Comparison of ENCODE assay signal across 9 mouse cellular contexts in the genomic region with DNA sequence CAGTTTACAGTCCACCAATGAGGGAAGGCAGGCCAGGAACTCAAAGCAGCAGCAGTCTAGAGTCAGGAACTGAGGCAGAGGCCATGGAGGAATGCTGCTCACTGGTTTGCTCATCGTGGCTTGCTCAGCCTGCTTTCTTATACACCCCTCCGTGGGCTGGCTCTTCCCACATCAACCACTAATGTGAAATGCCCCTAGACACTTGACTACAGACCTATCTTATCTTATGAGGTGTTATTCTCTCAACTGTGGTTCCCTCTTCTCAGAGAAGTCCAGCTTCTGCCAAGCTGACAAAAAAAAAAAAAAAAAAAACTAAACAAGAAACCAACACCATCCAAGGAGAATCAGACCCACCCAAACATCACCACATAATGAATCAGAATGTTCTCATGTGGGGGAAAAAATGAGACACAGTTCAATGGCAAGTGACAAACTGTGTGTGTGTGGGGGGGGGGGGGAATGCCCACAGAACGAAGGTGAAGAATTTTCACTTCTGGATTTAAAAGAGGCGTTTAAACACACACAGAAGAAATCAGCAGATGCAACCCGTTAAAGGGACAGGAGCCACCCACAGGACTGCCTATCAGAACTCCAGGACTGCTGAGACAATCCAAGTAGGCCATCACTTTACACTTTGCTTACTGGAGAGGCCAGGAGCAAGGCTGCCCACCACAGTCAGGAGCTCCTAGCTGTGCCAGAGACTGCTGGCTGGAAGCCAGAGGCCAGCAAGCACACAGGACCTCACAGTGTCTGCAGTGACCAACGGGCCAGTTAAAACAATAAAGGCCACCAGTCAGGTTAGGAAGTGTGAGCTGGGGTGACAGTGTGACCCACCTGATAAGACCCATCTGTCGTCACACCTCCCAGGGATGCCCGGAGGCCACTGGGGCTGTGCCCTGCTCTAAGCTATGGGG.
DNase-seq lines count a peak whose midpoint lies in the region; ATAC-seq lines count a peak whose summit lies in the region.
"Had no signal": no experiment of that assay in that cellular context is flagged by ENCODE, and none has a peak within 500 bp of the region (broad histone marks: within the 10 kb centered on the region; RNA-seq: fewer than 3 reads in every experiment).

No protein-coding gene starts in this region.

- no peak for DNase-seq in frontal cortex, postnatal 36 days (ENCODE audit: low spot score in 2 of 2)
- peak; percentile 61 for DNase-seq in testis, postnatal 10 days (ENCODE audit: low spot score)
- no peak for DNase-seq in testis, postnatal 14 days (ENCODE audit: low spot score)
- DNase-seq in heart, postnatal 14 days = peak; percentile 53 to 56
- no peak for DNase-seq in layer of hippocampus, postnatal 25 days (ENCODE audit: extremely low spot score in 1 of 2, low spot score in 1 of 2)
- DNase-seq in urinary bladder, postnatal 4 days (ENCODE audit: low spot score in 2 of 2) = no peak
- DNase-seq: gastrocnemius, adult 2 months had no signal

- 0 out of 2 replicates have a peak, but pooled peaks have one; percentile 12 for ATAC-seq in frontal cortex, adult (ENCODE audit: low TSS enrichment)
- ATAC-seq in erythroblast, adult 5-6 weeks (replicated peaks; ENCODE audit: low FRiP score, poor library complexity, severe bottlenecking) = no peak

- intact Hi-C loops in heart, postnatal 14 days (cut with DNase I) = no loop called here

Comparison
In these comparisons a context has a peak if more than half of its experiments do, and no peak if none do; other contexts are left out.
1. DNase-seq: peak in testis, postnatal 10 days (single experiment) and heart, postnatal 14 days (2 of 2); none in frontal cortex, postnatal 36 days (0 of 2), testis, postnatal 14 days (single experiment), layer of hippocampus, postnatal 25 days (0 of 2) and urinary bladder, postnatal 4 days (0 of 2).